Mouse (Mus musculus) ovary, postnatal 10 days (tissue): ENCODE measurements around the gene Rusc2.

Experiments used
- DNase-seq: peaks from one replicate; pipeline ENCODE4 v3.0.0; 2022; ENCODE audit warnings: low spot score

The Rusc2 gene

GRCm38 (mm10) chr4:43384541-43384940 is 2.8 kb downstream of the Rusc2 start:
- no peak for DNase-seq

- DNase-seq: no peak
Observed at GRCm38 (mm10) chr4:43386932-43387331, 5.2 kb downstream of the Rusc2 start.

GRCm38 (mm10) chr4:43389390-43389789 is 7.6 kb downstream of the Rusc2 start:
- DNase-seq: no peak

- DNase-seq: no peak
Observed at GRCm38 (mm10) chr4:43389845-43390440, 8.2 kb downstream of the Rusc2 start.

GRCm38 (mm10) chr4:43391521-43392050 is 9.8 kb downstream of the Rusc2 start:
- no peak for DNase-seq

GRCm38 (mm10) chr4:43394345-43394891 is 12.6 kb downstream of the Rusc2 start:
- DNase-seq: peak; percentile 35

GRCm38 (mm10) chr4:43395147-43395546 is 13.4 kb downstream of the Rusc2 start:
- no peak for DNase-seq

- no peak for DNase-seq
Observed at GRCm38 (mm10) chr4:43395836-43396235, 14.1 kb downstream of the Rusc2 start.

GRCm38 (mm10) chr4:43396381-43396780 is 14.6 kb downstream of the Rusc2 start:
- no peak for DNase-seq

GRCm38 (mm10) chr4:43398014-43398413 is 16.2 kb downstream of the Rusc2 start:
- DNase-seq: no peak

- no peak for DNase-seq
Observed at GRCm38 (mm10) chr4:43398829-43399331, 17.1 kb downstream of the Rusc2 start.

GRCm38 (mm10) chr4:43399391-43400131 is 17.8 kb downstream of the Rusc2 start:
- no peak for DNase-seq

- DNase-seq: no peak
Observed at GRCm38 (mm10) chr4:43400976-43401375, 19.2 kb downstream of the Rusc2 start.

GRCm38 (mm10) chr4:43401486-43401885 is 19.7 kb downstream of the Rusc2 start:
- DNase-seq: no peak

- no peak for DNase-seq
Observed at GRCm38 (mm10) chr4:43402212-43402611, 20.4 kb downstream of the Rusc2 start.

GRCm38 (mm10) chr4:43404697-43405096 is 22.9 kb downstream of the Rusc2 start:
- no peak for DNase-seq

- peak; percentile 41 for DNase-seq
Observed at GRCm38 (mm10) chr4:43406162-43406971, 24.6 kb downstream of the Rusc2 start.

- no peak for DNase-seq
Observed at GRCm38 (mm10) chr4:43407071-43407920, 25.5 kb downstream of the Rusc2 start.

GRCm38 (mm10) chr4:43414761-43415160 is 33.0 kb downstream of the Rusc2 start:
- no peak for DNase-seq

- no peak for DNase-seq
Observed at GRCm38 (mm10) chr4:43415221-43416070, 33.7 kb downstream of the Rusc2 start.
